Mouse (Mus musculus) adrenal gland, adult 8-10 months (tissue): Measurements from ENCODE around the gene Slc22a17. TPM values are rescaled to one million over a fixed set of nuclear protein-coding genes. Genes with fewer than 3 reads are reported as not detected.

ENCODE experiments used
- DNase-seq: peaks from one replicate; pipeline ENCODE4 v3.0.0; 2022
- microRNA-seq, 2 experiments: library from miRNA; unstranded; fragments of <30 nt; microRNA quantifications; one replicate each; pipeline ENCODE4 v1.2.0; 2022
- total RNA-seq, 4 experiments: library from RNA; stranded (reverse); gene quantifications; 2 replicates each; pipeline ENCODE4 v1.2.4; 2022

The Slc22a17 gene
- total RNA-seq, 4 experiments from 2014 or later, result 44.9 to 81.7 (median 60.3) TPM

DNA sequence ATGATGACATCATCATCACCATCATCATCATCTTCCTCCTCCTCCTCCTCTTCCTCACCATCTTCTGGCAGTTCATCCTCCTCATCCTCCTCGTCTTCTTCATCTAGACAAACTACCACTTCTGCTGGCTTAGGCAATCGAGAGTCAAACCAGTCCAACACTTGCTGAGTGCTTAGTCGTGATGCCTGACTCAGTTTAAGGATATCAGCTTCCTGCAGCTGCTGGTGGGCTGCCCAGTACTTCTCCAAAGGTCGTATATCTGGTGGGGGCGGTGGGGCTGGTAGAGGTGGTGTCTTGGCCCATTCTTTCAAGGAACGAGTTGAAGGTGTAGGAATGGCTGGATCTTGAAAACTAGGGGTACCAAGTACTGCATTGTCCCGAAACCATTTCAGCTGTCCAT, 56.2 kb downstream of the Slc22a17 start:
- no peak for DNase-seq

Small RNA genes lying within 50 kb of the gene (microRNA-seq; reads per million reads assigned to microRNA genes)
- gene Mir208a, result 0 to 0.50 reads per million in 2 experiments

Other genes starting within 250 kb of the Slc22a17 start
- 10 to 100 TPM; 34.2 to 43.9 (median 39.6) TPM for gene 1700123O20Rik, start 226.9 kb downstream of the Slc22a17 start, total RNA-seq
- gene Acin1, start 226.2 kb downstream of the Slc22a17 start, total RNA-seq, result 100 to 1,000 TPM; 140 to 305 (median 208) TPM
- under 1 TPM in 2 of 4 experiments, not detected in 2; 0.19 to 0.59 TPM for gene Gm29776, start 214.3 kb downstream of the Slc22a17 start, total RNA-seq
- not detected for gene Cebpe, start 201.0 kb downstream of the Slc22a17 start, total RNA-seq
- 10 to 100 TPM; 26.6 to 51.8 (median 40.3) TPM for gene Slc7a8, start 131.2 kb downstream of the Slc22a17 start, total RNA-seq
- gene Rnf212b, start 99.0 kb downstream of the Slc22a17 start, total RNA-seq, result 1 to 10 TPM in 2 of 4 experiments, under 1 TPM in 2; 0.77 to 1.7 (median 1.2) TPM
- gene Homez, start 42.2 kb downstream of the Slc22a17 start, total RNA-seq, result 10 to 100 TPM; 18.7 to 29.2 (median 21.7) TPM
- gene Ppp1r3e, start 35.6 kb downstream of the Slc22a17 start, total RNA-seq, result 10 to 100 TPM; 18.5 to 26.6 (median 21.6) TPM
- 10 to 100 TPM; 62.9 to 88.0 (median 73.9) TPM for gene Bcl2l2, start 29.8 kb downstream of the Slc22a17 start, total RNA-seq
- 1 to 10 TPM in 3 of 4 experiments, under 1 TPM in 1; 0.99 to 9.0 (median 4.4) TPM for gene Gm20521, start 29.7 kb downstream of the Slc22a17 start, total RNA-seq
- gene Pabpn1, start 20.6 kb downstream of the Slc22a17 start, total RNA-seq, result 100 to 1,000 TPM; 157 to 316 (median 238) TPM
- gene Efs, start 13.0 kb upstream of the Slc22a17 start, total RNA-seq, result 1 to 10 TPM; 2.5 to 4.4 (median 3.2) TPM
- gene Il25, start 19.6 kb upstream of the Slc22a17 start, total RNA-seq, result not detected
- under 1 TPM; 0.42 to 0.67 (median 0.60) TPM for gene Cmtm5, start 23.1 kb upstream of the Slc22a17 start, total RNA-seq
- gene Myh6, start 53.8 kb upstream of the Slc22a17 start, total RNA-seq, result not detected
- gene Gm17428, start 63.8 kb upstream of the Slc22a17 start, total RNA-seq, result not detected
- gene Myh7, start 81.5 kb upstream of the Slc22a17 start, total RNA-seq, result not detected
- gene Ngdn, start 102.3 kb upstream of the Slc22a17 start, total RNA-seq, result 10 to 100 TPM; 35.3 to 44.0 (median 39.4) TPM
- 10 to 100 TPM in 2 of 4 experiments, 1 to 10 TPM in 2; 6.9 to 17.8 (median 11.7) TPM for gene Zfhx2, start 179.2 kb upstream of the Slc22a17 start, total RNA-seq
- gene Thtpa, start 181.7 kb upstream of the Slc22a17 start, total RNA-seq, result 10 to 100 TPM; 16.1 to 22.6 (median 21.0) TPM
- 10 to 100 TPM; 24.5 to 29.3 (median 26.0) TPM for gene Ap1g2, start 193.5 kb upstream of the Slc22a17 start, total RNA-seq
- 1 to 10 TPM; 3.3 to 6.9 (median 5.3) TPM for gene Jph4, start 203.8 kb upstream of the Slc22a17 start, total RNA-seq